Mouse (Mus musculus) right cerebral cortex, adult 2 months (tissue): ENCODE measurements around the gene Sfta2.
A peak's percentile ranks its signal among the peaks of the same experiment; 100 is the strongest.

Experiments
- DNase-seq, 2 experiments: peaks; one replicate each; pipeline ENCODE4 v3.0.0; 2021 to 2022; ENCODE audit warnings: low spot score in 2 of 2

The Sfta2 gene

GRCm38 (mm10) chr17:35592131-35592530 is 9.2 kb upstream of the Sfta2 start:
- no peak for DNase-seq

GRCm38 (mm10) chr17:35593786-35594185 is 7.6 kb upstream of the Sfta2 start:
- no peak for DNase-seq

GRCm38 (mm10) chr17:35594456-35594855 is 6.9 kb upstream of the Sfta2 start:
- DNase-seq = no peak

- no peak for DNase-seq
Measured at GRCm38 (mm10) chr17:35597399-35597798, 4.0 kb upstream of the Sfta2 start.

- DNase-seq = no peak
Measured at GRCm38 (mm10) chr17:35601736-35602354, 496 bp downstream of the Sfta2 start.

GRCm38 (mm10) chr17:35617127-35617526 is 15.8 kb downstream of the Sfta2 start:
- no peak for DNase-seq

GRCm38 (mm10) chr17:35626537-35626936 is 25.2 kb downstream of the Sfta2 start, which contains the start of gene Gm9573:
Gene Gm9573, minus strand, starts transcription at chr17:35626637.
- DNase-seq = no peak

GRCm38 (mm10) chr17:35633992-35634391 is 32.6 kb downstream of the Sfta2 start:
- DNase-seq = peak; percentile 66 to 70

GRCm38 (mm10) chr17:35635202-35635601 is 33.9 kb downstream of the Sfta2 start:
- DNase-seq = peak in 1 of 2 experiments; percentile 28

- peak; percentile 83 to 89 for DNase-seq
Measured at GRCm38 (mm10) chr17:35635699-35636111, 34.4 kb downstream of the Sfta2 start.

- DNase-seq = peak; percentile 41 to 50
Measured at GRCm38 (mm10) chr17:35636363-35636762, 35.0 kb downstream of the Sfta2 start.

- peak; percentile 42 to 57 for DNase-seq
Measured at GRCm38 (mm10) chr17:35638475-35639190, 37.3 kb downstream of the Sfta2 start.

GRCm38 (mm10) chr17:35639352-35639751 is 38.0 kb downstream of the Sfta2 start:
- DNase-seq = no peak

GRCm38 (mm10) chr17:35643609-35644236 is 42.4 kb downstream of the Sfta2 start, which contains the start of gene Mucl3:
Gene Mucl3, minus strand, starts transcription at chr17:35643695.
- no peak for DNase-seq

- DNase-seq = no peak
Measured at GRCm38 (mm10) chr17:35649429-35649828, 48.1 kb downstream of the Sfta2 start.

- DNase-seq = no peak
Measured at GRCm38 (mm10) chr17:35653086-35653485, 51.7 kb downstream of the Sfta2 start.

GRCm38 (mm10) chr17:35665957-35666515 is 64.7 kb downstream of the Sfta2 start:
- peak; percentile 55 to 56 for DNase-seq

GRCm38 (mm10) chr17:35666851-35667256 is 65.5 kb downstream of the Sfta2 start:
- no peak for DNase-seq

- DNase-seq = peak; percentile 94 to 99
Measured at GRCm38 (mm10) chr17:35667334-35668065, 66.2 kb downstream of the Sfta2 start, which contains the start of gene Vars2. Gene Vars2, minus strand, starts transcription at chr17:35667592.

- no peak for DNase-seq
Measured at GRCm38 (mm10) chr17:35669731-35670130, 68.4 kb downstream of the Sfta2 start.

- DNase-seq = no peak
Measured at GRCm38 (mm10) chr17:35671846-35672245, 70.5 kb downstream of the Sfta2 start.

GRCm38 (mm10) chr17:35672527-35672926 is 71.2 kb downstream of the Sfta2 start:
- no peak for DNase-seq
